Mouse (Mus musculus): ENCODE measurements around the gene Plxnd1.

Plxnd1 gene

DNA sequence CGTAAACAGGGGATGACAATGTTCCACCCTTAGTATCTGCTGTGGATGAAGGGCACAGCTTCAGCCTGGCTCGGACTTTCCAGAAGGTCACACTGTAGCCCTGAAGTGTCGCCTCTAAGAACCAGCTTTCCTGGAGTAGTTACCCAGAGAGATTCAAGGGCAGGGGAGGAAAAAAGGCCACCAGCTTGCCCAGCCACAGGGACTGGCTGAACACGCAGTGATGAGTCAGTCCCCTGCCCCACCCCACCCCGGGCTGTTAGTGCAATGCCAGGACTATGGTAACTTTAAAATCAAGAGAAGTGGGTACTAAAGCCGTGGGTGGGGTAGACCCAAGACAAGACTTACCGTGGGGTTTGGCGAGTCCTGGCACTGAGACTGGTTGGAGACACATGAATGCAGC, 19.2 kb downstream of the Plxnd1 start:
- DNase-seq: no peak

- DNase-seq: peak; percentile 54
These were observed 20.7 kb downstream of the Plxnd1 start for GRCm38 (mm10) chr6:115973881-115974662.

- no peak for DNase-seq
These were observed 21.5 kb downstream of the Plxnd1 start for GRCm38 (mm10) chr6:115973139-115973875.

- DNase-seq: no peak
These were observed 22.6 kb downstream of the Plxnd1 start for GRCm38 (mm10) chr6:115972083-115972764.

- DNase-seq: peak; percentile 54
These were observed 23.3 kb downstream of the Plxnd1 start for GRCm38 (mm10) chr6:115971273-115972060.

GRCm38 (mm10) chr6:115969952-115970351, 24.9 kb downstream of the Plxnd1 start:
- DNase-seq: no peak

GRCm38 (mm10) chr6:115969103-115969502, 25.7 kb downstream of the Plxnd1 start:
- peak; percentile 67 for DNase-seq

GRCm38 (mm10) chr6:115968700-115969099, 26.1 kb downstream of the Plxnd1 start:
- DNase-seq: peak; percentile 72

- peak; percentile 91 for DNase-seq
These were observed 26.7 kb downstream of the Plxnd1 start for GRCm38 (mm10) chr6:115968086-115968485.

- peak; percentile 78 for DNase-seq
These were observed 27.4 kb downstream of the Plxnd1 start for GRCm38 (mm10) chr6:115967291-115967880.

GRCm38 (mm10) chr6:115966227-115966966, 28.4 kb downstream of the Plxnd1 start:
- DNase-seq: peak; percentile 51

DNA sequence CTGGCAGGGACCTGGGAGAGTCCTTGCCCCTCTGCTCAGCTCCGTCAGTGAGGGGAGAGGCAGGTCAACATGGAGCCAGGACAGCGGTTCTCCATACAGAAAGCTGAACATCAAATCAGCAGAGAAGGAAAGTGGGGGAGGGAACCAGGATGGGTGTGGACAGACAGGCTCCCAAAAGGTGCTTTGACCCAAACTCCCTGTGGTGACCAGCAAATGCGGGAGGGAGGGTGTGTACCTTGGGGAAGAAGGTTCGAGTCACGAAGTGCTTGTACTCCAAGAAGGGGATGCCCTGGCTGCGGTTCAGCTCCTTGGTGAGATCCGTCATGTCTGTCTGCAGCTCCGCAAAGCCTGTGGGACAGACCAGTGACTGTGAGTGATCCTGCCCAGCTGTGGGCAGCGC, 31.1 kb downstream of the Plxnd1 start:
- no peak for DNase-seq

- DNase-seq: no peak
These were observed 32.2 kb downstream of the Plxnd1 start for GRCm38 (mm10) chr6:115962439-115963085.

GRCm38 (mm10) chr6:115961743-115962142, 33.1 kb downstream of the Plxnd1 start:
- no peak for DNase-seq

GRCm38 (mm10) chr6:115960322-115960721, 34.5 kb downstream of the Plxnd1 start:
- no peak for DNase-seq

GRCm38 (mm10) chr6:115959151-115959691, 35.6 kb downstream of the Plxnd1 start:
- peak; percentile 75 for DNase-seq

GRCm38 (mm10) chr6:115958445-115958844, 36.4 kb downstream of the Plxnd1 start:
- no peak for DNase-seq

- DNase-seq: no peak
These were observed 37.1 kb downstream of the Plxnd1 start for GRCm38 (mm10) chr6:115957681-115958080.

DNA sequence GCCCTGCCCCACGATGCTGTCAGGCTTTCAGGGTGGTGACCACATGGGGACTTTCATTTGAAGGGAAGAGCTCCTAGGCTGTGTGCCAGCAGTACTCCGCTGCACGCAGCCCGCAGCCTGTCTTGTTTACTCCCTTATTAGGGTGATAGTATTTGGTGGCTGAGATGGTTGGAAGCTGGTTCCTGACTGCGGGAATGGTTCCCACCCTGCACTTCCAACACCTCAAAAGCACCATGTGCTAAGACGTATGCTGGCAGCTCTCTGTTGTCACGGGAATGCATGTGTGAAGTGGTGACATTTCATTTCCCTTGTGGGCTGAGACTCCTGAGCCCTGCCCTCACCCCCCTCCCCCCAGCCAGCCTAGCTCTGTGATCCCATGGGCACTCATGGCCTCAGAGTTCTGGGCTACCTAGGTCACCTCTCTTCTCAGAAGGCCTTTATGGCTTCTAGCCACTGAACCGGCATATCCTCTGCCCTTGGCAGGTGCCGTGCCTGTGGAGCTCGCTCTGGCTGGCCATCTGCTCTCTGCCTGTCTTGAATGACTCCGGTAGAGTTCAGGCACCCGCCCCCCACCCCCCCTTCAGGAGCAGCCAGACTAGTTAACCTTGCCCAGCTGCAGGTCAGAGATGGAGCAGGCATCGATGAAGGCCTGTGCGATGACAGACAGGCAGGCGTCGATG, 37.7 kb downstream of the Plxnd1 start:
- DNase-seq: peak; percentile 91

DNA sequence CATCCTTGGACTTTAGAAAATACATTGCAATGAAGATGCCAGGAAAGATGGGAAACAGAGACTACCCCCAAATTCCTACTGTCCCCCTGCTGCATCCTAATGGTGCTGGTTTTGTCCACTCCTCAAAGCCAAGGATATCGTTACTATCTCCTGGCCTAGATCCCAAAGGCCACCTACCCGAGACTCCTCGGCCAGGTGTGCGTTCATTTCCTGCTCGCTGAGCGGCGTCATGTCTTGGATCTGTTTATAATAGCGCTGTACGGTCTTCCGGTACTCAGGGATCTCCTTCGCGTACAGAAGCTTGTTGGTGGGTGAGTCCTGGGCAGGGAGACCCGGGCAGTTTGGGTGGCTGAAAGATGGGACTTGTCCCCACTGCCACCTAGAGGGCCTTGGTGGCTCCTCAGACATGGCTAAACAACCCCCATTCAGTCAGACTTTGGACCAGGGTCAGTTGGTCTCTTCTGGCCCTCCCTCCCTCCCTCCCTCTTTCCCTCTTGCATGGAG, 38.3 kb downstream of the Plxnd1 start:
- peak; percentile 60 for DNase-seq
